Mouse (Mus musculus) CH12.LX (cell line): ENCODE measurements at regions not wholly inside any gene's neighbourhood (a gene's known extent, or its start where the extent isn't known, plus 50 kb on each side); places are given as distances from the start of the nearest gene placed in this dataset.
A peak's percentile ranks its signal among the peaks of the same experiment; 100 is the strongest.

Experiments used
- DNase-seq: peaks from one replicate; pipeline ENCODE4 v3.0.0-alpha.2; 2013; ENCODE audit errors: extremely low read depth
- H3K27ac ChIP-seq: 2 replicates; pipeline ENCODE4 v1.5.1; 2012; ENCODE audit warnings: low read depth, mild to moderate bottlenecking, control low read depth, moderate library complexity; ENCODE audit not compliant: insufficient read depth
- H3K27me3 ChIP-seq: replicated peaks from 2 replicates; pipeline ENCODE3; 2012; ENCODE audit warnings: inconsistent platforms
- H3K36me3 ChIP-seq, 2 experiments: replicated peaks in 1 of 2; 2 replicates each; pipeline versions ENCODE3 to v1.6.1; 2012; ENCODE audit warnings: inconsistent platforms in 1 of 2, low read length in 1 of 2, mild to moderate bottlenecking in 1 of 2, mixed read lengths in 1 of 2, moderate library complexity in 1 of 2; ENCODE audit not compliant: control insufficient read depth in 1 of 2, insufficient read depth in 1 of 2
- H3K4me1 ChIP-seq, 2 experiments: 2 replicates each; pipeline ENCODE4 v1.6.1; 2012; ENCODE audit warnings: inconsistent platforms in 1 of 2, moderate library complexity in 1 of 2; ENCODE audit not compliant: insufficient read depth in 2 of 2, control insufficient read depth in 1 of 2
- H3K4me2 ChIP-seq: 2 replicates; pipeline ENCODE4 v1.6.1; 2012; ENCODE audit warnings: low read depth, mild to moderate bottlenecking, control low read depth; ENCODE audit not compliant: poor library complexity, insufficient read depth, severe bottlenecking
- H3K4me3 ChIP-seq, 3 experiments: fragments of 150-350 bp in 1 of 3; sonication (generic) in 1 of 3; replicated peaks in 1 of 3; 2 replicates each; pipeline versions ENCODE3 to v1.5.1; 2011 to 2012; ENCODE audit warnings: low read depth in 2 of 3, low read length in 2 of 3, mild to moderate bottlenecking in 2 of 3, moderate library complexity in 2 of 3, control low read depth in 1 of 3, improper control_type of control experiment in 1 of 3, inconsistent platforms in 1 of 3, mixed read lengths in 1 of 3; ENCODE audit not compliant: poor library complexity in 1 of 3
- H3K79me2 ChIP-seq: replicated peaks from 2 replicates; pipeline ENCODE4 v1.6.1; 2012; ENCODE audit warnings: mild to moderate bottlenecking, moderate library complexity; ENCODE audit not compliant: control insufficient read depth, poor library complexity, insufficient read depth, severe bottlenecking; ENCODE audit errors: extremely low read depth
- H3K9ac ChIP-seq: 2 replicates; pipeline ENCODE4 v1.6.1; 2012; ENCODE audit warnings: low read depth, mild to moderate bottlenecking, control low read depth, moderate library complexity; ENCODE audit not compliant: insufficient read depth
- H3K9me3 ChIP-seq: replicated peaks from 2 replicates; pipeline ENCODE3; 2012; ENCODE audit warnings: low read length, inconsistent platforms, mixed read lengths
- CHD2 ChIP-seq: IDR thresholded peaks from 2 replicates; pipeline ENCODE4 v1.6.1; 2011; ENCODE audit warnings: low read length, improper control_type of control experiment
- E2F4 ChIP-seq: IDR thresholded peaks from 2 replicates; pipeline ENCODE4 v1.6.1; 2011; ENCODE audit warnings: low read depth, low read length, improper control_type of control experiment; ENCODE audit not compliant: insufficient replicate concordance
- ELF1 ChIP-seq: IDR thresholded peaks from 2 replicates; pipeline ENCODE4 v1.6.1; 2014; ENCODE audit warnings: low read depth, mild to moderate bottlenecking, inconsistent platforms, low read length, improper control_type of control experiment
- JUND ChIP-seq: conservative IDR thresholded peaks from 2 replicates; pipeline ENCODE4 v1.6.1; 2011; ENCODE audit warnings: low read depth, low read length, improper control_type of control experiment
- KAT2A ChIP-seq: IDR thresholded peaks from 2 replicates; pipeline ENCODE4 v1.6.1; 2012; ENCODE audit warnings: low read length, improper control_type of control experiment, inconsistent platforms; ENCODE audit not compliant: insufficient replicate concordance
- MAFK ChIP-seq: IDR thresholded peaks from 2 replicates; pipeline ENCODE4 v1.6.1; 2011; ENCODE audit warnings: low read length, improper control_type of control experiment; ENCODE audit not compliant: insufficient replicate concordance
- PAX5 ChIP-seq: IDR thresholded peaks from 2 replicates; pipeline ENCODE4 v1.6.1; 2012; ENCODE audit warnings: low read length, inconsistent platforms, mixed read lengths
- RCOR1 ChIP-seq: conservative IDR thresholded peaks from 2 replicates; pipeline ENCODE4 v1.6.1; 2012; ENCODE audit warnings: low read depth, mild to moderate bottlenecking, inconsistent platforms, low read length, improper control_type of control experiment
- UBTF ChIP-seq: IDR thresholded peaks from 2 replicates; pipeline ENCODE4 v1.6.1; 2012; ENCODE audit warnings: low read depth, mild to moderate bottlenecking, inconsistent platforms, low read length, improper control_type of control experiment, moderate library complexity
- USF2 ChIP-seq: conservative IDR thresholded peaks from 2 replicates; pipeline ENCODE4 v1.6.1; 2011; ENCODE audit warnings: low read depth, low read length, improper control_type of control experiment
- dilution Hi-C: fragments of 300-500 bp; cut with MboI; formaldehyde crosslinking; loops from 2 replicates; pipeline ENCODE4 v1.14.3; 2020; ENCODE audit warnings: low sequenced_read_pairs; ENCODE audit not compliant: extremely low pct_unique_long_range_greater_than_20kb, extremely low pct_ligation_motif_present
- in situ Hi-C: fragments of 300-500 bp; cut with MboI; formaldehyde crosslinking; loops from 3 replicates; pipeline ENCODE4 v1.14.3; 2019; ENCODE audit warnings: low sequenced_read_pairs, low pct_ligation_motif_present, low pct_unique_long_range_greater_than_20kb, mixed read lengths

GRCm38 (mm10) chr19:25729103-25729502, 56.9 kb downstream of the Dmrt2 start:
- Histone ChIP-seq H3K9ac (no peak overlapping the region), H3K36me3 (no peaks in the 10 kb centered on the region), H3K9me3 (no peaks in the 10 kb centered on the region), H3K4me2 (no peak overlapping the region), H3K79me2 (no peaks in the 10 kb centered on the region), H3K4me3 (no peak overlapping the region), H3K27me3 (no peaks in the 10 kb centered on the region), H3K27ac (no peak overlapping the region), H3K4me1 (no peaks in the 10 kb centered on the region)
- no peak for DNase-seq
- dilution Hi-C loops (no loop called here), in situ Hi-C loops (no loop called here)
- no peak for TF ChIP-seq KAT2A
- TF ChIP-seq MAFK: peak; percentile 97

GRCm38 (mm10) chr19:25729633-25730032, 57.4 kb downstream of the Dmrt2 start:
- Histone ChIP-seq H3K79me2 (no peaks in the 10 kb centered on the region), H3K27ac (no peak overlapping the region), H3K4me2 (no peak overlapping the region), H3K36me3 (no peaks in the 10 kb centered on the region), H3K9ac (no peak overlapping the region), H3K27me3 (no peaks in the 10 kb centered on the region), H3K9me3 (no peaks in the 10 kb centered on the region), H3K4me1 (no peaks in the 10 kb centered on the region), H3K4me3 (no peak overlapping the region)
- in situ Hi-C loops: no loop called here
- dilution Hi-C loops: no loop called here
- no peak for DNase-seq
- TF ChIP-seq ELF1: no peak

GRCm38 (mm10) chr19:25778455-25778854, 106.2 kb downstream of the Dmrt2 start:
- no peaks in the 10 kb centered on the region for H3K36me3 ChIP-seq
- H3K4me2 ChIP-seq: no peak overlapping the region
- no peak overlapping the region for H3K27ac ChIP-seq
- no peaks in the 10 kb centered on the region for H3K79me2 ChIP-seq
- in situ Hi-C loops: no loop called here
- no peaks in the 10 kb centered on the region for H3K27me3 ChIP-seq
- no peaks in the 10 kb centered on the region for H3K4me1 ChIP-seq
- no peak for TF ChIP-seq E2F4
- TF ChIP-seq CHD2: no peak
- no peak for TF ChIP-seq JUND
- no peak for TF ChIP-seq UBTF
- no peak overlapping the region for H3K4me3 ChIP-seq
- H3K9me3 ChIP-seq: no peaks in the 10 kb centered on the region
- dilution Hi-C loops: no loop called here
- no peak overlapping the region for H3K9ac ChIP-seq
- no peak for DNase-seq

- no peak for TF ChIP-seq USF2
- TF ChIP-seq UBTF: no peak
- no peak for TF ChIP-seq E2F4
- no peak for TF ChIP-seq RCOR1
- no peak for TF ChIP-seq PAX5
- in situ Hi-C loops: no loop called here
Observed at GRCm38 (mm10) chr19:25779356-25779755, 107.1 kb downstream of the Dmrt2 start.

More at GRCm38 (mm10) chr19:25779356-25779755, 107.1 kb downstream of the Dmrt2 start:
- H3K9ac ChIP-seq: no peak overlapping the region
- H3K79me2 ChIP-seq: no peaks in the 10 kb centered on the region
- no peak overlapping the region for H3K27ac ChIP-seq
- no peaks in the 10 kb centered on the region for H3K27me3 ChIP-seq
- no peak overlapping the region for H3K4me2 ChIP-seq
- no peak overlapping the region for H3K4me3 ChIP-seq
- DNase-seq: no peak
- H3K4me1 ChIP-seq: no peaks in the 10 kb centered on the region
- dilution Hi-C loops: no loop called here
- H3K9me3 ChIP-seq: no peaks in the 10 kb centered on the region
- no peaks in the 10 kb centered on the region for H3K36me3 ChIP-seq
